Mouse (Mus musculus): ENCODE measurements around the gene Npas2. TPM values are rescaled to one million over a fixed set of nuclear protein-coding genes. Genes with fewer than 3 reads are reported as not detected.

The Npas2 gene
- polyA plus RNA-seq, 2 experiments: 0.11 TPM

- no peaks in the 10 kb centered on the region for H3K4me1 ChIP-seq (replicated peaks; ENCODE audit: control insufficient read depth in 2 of 2, insufficient read depth in 2 of 2, low read length in 1 of 2)
- no peaks in the 10 kb centered on the region for H3K9me3 ChIP-seq (ENCODE audit: control insufficient read depth, low read length)
- no peak overlapping the region for H3K4me2 ChIP-seq (ENCODE audit: low read depth)
- WGBS (ENCODE audit: insufficient replicate concordance): 59% methylated on average over 8 of the region's 8 CpGs
- no peaks in the 10 kb centered on the region for H3K36me3 ChIP-seq (replicated peaks; ENCODE audit: control insufficient read depth, insufficient read depth, low read depth)
- no peak overlapping the region for H3K9ac ChIP-seq (replicated peaks)
- no peak for DNase-seq (ENCODE audit: low read depth in 3 of 3, low spot score in 3 of 3)
- no peak overlapping the region for H3K4me3 ChIP-seq (ENCODE audit: insufficient read depth in 1 of 2, low read depth in 2 of 2, low read length in 2 of 2)
- no peaks in the 10 kb centered on the region for H3K27me3 ChIP-seq (ENCODE audit: control insufficient read depth, insufficient read depth, low read length)
- no peak for ATAC-seq (ENCODE audit: insufficient read depth)
- no peak overlapping the region for H3K27ac ChIP-seq
- TF ChIP-seq CTCF (IDR thresholded peaks at IDR 0.05; ENCODE audit: low read depth) (no peak), EP300 (IDR thresholded peaks at IDR 0.05; ENCODE audit: low read depth) (no peak)
Measured at GRCm38 (mm10) chr1:39336788-39337187, 143.3 kb downstream of the Npas2 start.

- WGBS (ENCODE audit: insufficient replicate concordance): 63% methylated on average over 10 of the region's 10 CpGs
- Histone ChIP-seq H3K27me3 (ENCODE audit: control insufficient read depth, insufficient read depth, low read length) (no peaks in the 10 kb centered on the region), H3K4me3 (ENCODE audit: insufficient read depth in 1 of 2, low read depth in 2 of 2, low read length in 2 of 2) (no peak overlapping the region), H3K9me3 (ENCODE audit: control insufficient read depth, low read length) (no peaks in the 10 kb centered on the region), H3K4me2 (ENCODE audit: low read depth) (no peak overlapping the region), H3K4me1 (replicated peaks; ENCODE audit: control insufficient read depth in 2 of 2, insufficient read depth in 2 of 2, low read length in 1 of 2) (no peaks in the 10 kb centered on the region), H3K9ac (replicated peaks) (no peak overlapping the region), H3K36me3 (replicated peaks; ENCODE audit: control insufficient read depth, insufficient read depth, low read depth) (no peaks in the 10 kb centered on the region), H3K27ac (no peak overlapping the region)
- TF ChIP-seq CTCF (IDR thresholded peaks at IDR 0.05; ENCODE audit: low read depth): no peak
- no peak for TF ChIP-seq EP300 (IDR thresholded peaks at IDR 0.05; ENCODE audit: low read depth)
- no peak for DNase-seq (ENCODE audit: low read depth in 3 of 3, low spot score in 3 of 3)
- no peak for ATAC-seq (ENCODE audit: insufficient read depth)
Measured at GRCm38 (mm10) chr1:39338831-39339230, 145.3 kb downstream of the Npas2 start.

- H3K27me3 ChIP-seq (ENCODE audit: control insufficient read depth, insufficient read depth, low read length): no peaks in the 10 kb centered on the region
- H3K36me3 ChIP-seq (replicated peaks; ENCODE audit: control insufficient read depth, insufficient read depth, low read depth): no peaks in the 10 kb centered on the region
- ATAC-seq (ENCODE audit: insufficient read depth) (no peak), DNase-seq (ENCODE audit: low read depth in 3 of 3, low spot score in 3 of 3) (no peak)
- H3K9me3 ChIP-seq (ENCODE audit: control insufficient read depth, low read length): no peaks in the 10 kb centered on the region
- H3K27ac ChIP-seq: no peak overlapping the region
- no peak overlapping the region for H3K9ac ChIP-seq (replicated peaks)
- TF ChIP-seq CTCF (IDR thresholded peaks at IDR 0.05; ENCODE audit: low read depth) (no peak), EP300 (IDR thresholded peaks at IDR 0.05; ENCODE audit: low read depth) (no peak)
- no peaks in the 10 kb centered on the region for H3K4me1 ChIP-seq (replicated peaks; ENCODE audit: control insufficient read depth in 2 of 2, insufficient read depth in 2 of 2, low read length in 1 of 2)
- no peak overlapping the region for H3K4me2 ChIP-seq (ENCODE audit: low read depth)
- H3K4me3 ChIP-seq (ENCODE audit: insufficient read depth in 1 of 2, low read depth in 2 of 2, low read length in 2 of 2): no peak overlapping the region
- 38% methylated on average over 5 of the region's 5 CpGs for WGBS (ENCODE audit: insufficient replicate concordance)
Measured at GRCm38 (mm10) chr1:39339455-39339854, 145.9 kb downstream of the Npas2 start.

- WGBS (ENCODE audit: insufficient replicate concordance): 46% methylated on average over 6 of the region's 6 CpGs
- no peak overlapping the region for H3K27ac ChIP-seq
- DNase-seq (ENCODE audit: low read depth in 3 of 3, low spot score in 3 of 3): no peak
- no peak overlapping the region for H3K9ac ChIP-seq (replicated peaks)
- H3K4me1 ChIP-seq (replicated peaks; ENCODE audit: control insufficient read depth in 2 of 2, insufficient read depth in 2 of 2, low read length in 1 of 2): no peaks in the 10 kb centered on the region
- no peaks in the 10 kb centered on the region for H3K9me3 ChIP-seq (ENCODE audit: control insufficient read depth, low read length)
- H3K36me3 ChIP-seq (replicated peaks; ENCODE audit: control insufficient read depth, insufficient read depth, low read depth): no peaks in the 10 kb centered on the region
- no peak overlapping the region for H3K4me3 ChIP-seq (ENCODE audit: insufficient read depth in 1 of 2, low read depth in 2 of 2, low read length in 2 of 2)
- H3K4me2 ChIP-seq (ENCODE audit: low read depth): no peak overlapping the region
- TF ChIP-seq CTCF (IDR thresholded peaks at IDR 0.05; ENCODE audit: low read depth) (no peak), EP300 (IDR thresholded peaks at IDR 0.05; ENCODE audit: low read depth) (no peak)
- no peak for ATAC-seq (ENCODE audit: insufficient read depth)
- no peaks in the 10 kb centered on the region for H3K27me3 ChIP-seq (ENCODE audit: control insufficient read depth, insufficient read depth, low read length)
Measured at GRCm38 (mm10) chr1:39340156-39340555, 146.6 kb downstream of the Npas2 start.

- Histone ChIP-seq H3K9me3 (ENCODE audit: control insufficient read depth, low read length) (no peaks in the 10 kb centered on the region), H3K27ac (no peak overlapping the region), H3K4me2 (ENCODE audit: low read depth) (no peak overlapping the region), H3K36me3 (replicated peaks; ENCODE audit: control insufficient read depth, insufficient read depth, low read depth) (no peaks in the 10 kb centered on the region), H3K9ac (replicated peaks) (no peak overlapping the region), H3K4me3 (ENCODE audit: insufficient read depth in 1 of 2, low read depth in 2 of 2, low read length in 2 of 2) (no peak overlapping the region), H3K4me1 (replicated peaks; ENCODE audit: control insufficient read depth in 2 of 2, insufficient read depth in 2 of 2, low read length in 1 of 2) (no peaks in the 10 kb centered on the region), H3K27me3 (ENCODE audit: control insufficient read depth, insufficient read depth, low read length) (no peaks in the 10 kb centered on the region)
- WGBS (ENCODE audit: insufficient replicate concordance): 13% methylated on average over 8 of the region's 8 CpGs
- ATAC-seq (ENCODE audit: insufficient read depth) (no peak), DNase-seq (ENCODE audit: low read depth in 3 of 3, low spot score in 3 of 3) (peak; percentile 9 to 12 (median 11))
- TF ChIP-seq EP300 (IDR thresholded peaks at IDR 0.05; ENCODE audit: low read depth): no peak
- TF ChIP-seq CTCF (IDR thresholded peaks at IDR 0.05; ENCODE audit: low read depth): peak; percentile 69
Measured at GRCm38 (mm10) chr1:39340647-39341046, 147.1 kb downstream of the Npas2 start.
